Mouse (Mus musculus) limb, embryonic 13.5 days (tissue): ENCODE measurements around the gene Fpr2. TPM values are rescaled to one million over a fixed set of nuclear protein-coding genes. Genes with fewer than 3 reads are reported as not detected.
"Not testable (repeated sequence)": the region's sequence is repeated elsewhere in the genome, so short reads cannot be mapped to it uniquely, and the experiment has no call there.

Experiments used
- ATAC-seq: fragments of 200-750 bp; cut with Nextera tagmentation; 2 replicates; pipeline ENCODE4 v1.8.0; 2017; ENCODE audit warnings: low read depth, moderate number of reproducible peaks, moderate TSS enrichment; ENCODE audit not compliant: low FRiP score
- H3K27ac ChIP-seq: fragments of 300-500 bp; sonication (generic); 2 replicates; pipeline ENCODE4 v1.5.1; 2015; ENCODE audit warnings: inconsistent platforms, mild to moderate bottlenecking, moderate library complexity
- H3K27me3 ChIP-seq: fragments of 300-500 bp; sonication (generic); 2 replicates; pipeline ENCODE4 v1.6.1; 2015; ENCODE audit warnings: mild to moderate bottlenecking, inconsistent platforms
- H3K36me3 ChIP-seq: fragments of 300-500 bp; sonication (generic); 2 replicates; pipeline ENCODE4 v1.6.1; 2015; ENCODE audit warnings: inconsistent platforms, mild to moderate bottlenecking, moderate library complexity
- H3K4me1 ChIP-seq: fragments of 300-500 bp; sonication (generic); 2 replicates; pipeline ENCODE4 v1.6.1; 2015; ENCODE audit warnings: inconsistent platforms
- H3K4me2 ChIP-seq: fragments of 300-500 bp; sonication (generic); replicated peaks from 2 replicates; pipeline ENCODE4 v1.6.1; 2015; ENCODE audit warnings: inconsistent platforms, mild to moderate bottlenecking, moderate library complexity
- H3K4me3 ChIP-seq: fragments of 300-500 bp; sonication (generic); 2 replicates; pipeline ENCODE4 v1.5.1; 2015; ENCODE audit warnings: moderate library complexity, mild to moderate bottlenecking, inconsistent platforms
- H3K9ac ChIP-seq: fragments of 300-500 bp; sonication (generic); 2 replicates; pipeline ENCODE4 v1.6.1; 2015; ENCODE audit warnings: mild to moderate bottlenecking, inconsistent platforms
- H3K9me3 ChIP-seq: fragments of 300-500 bp; sonication (generic); 2 replicates; pipeline ENCODE4 v1.6.1; 2016; ENCODE audit warnings: inconsistent platforms
- WGBS: fragments of 180-500 bp; shearing (Covaris S2); methylation state at CpG from one replicate; pipeline ENCODE4 v1.1.7; 2015; 5-methylcytosine and 5-hydroxymethylcytosine counted together
- polyA plus RNA-seq: library from polyadenylated mRNA; unstranded; fragments of >200 nt; fragmentation: Nextera tagmentation; extraction: Ambion mirVana; gene quantifications from 2 replicates; pipeline ENCODE4 v1.2.1, GENCODE M21; 2015

Gene Fpr2
- polyA plus RNA-seq, 1 experiment from 2014 or later = not detected

GRCm38 (mm10) chr17:17896039-17896438, 8.4 kb downstream of the Fpr2 start:
- no peak overlapping the region for H3K4me2 ChIP-seq
- no peaks in the 10 kb centered on the region for H3K27me3 ChIP-seq
- no peaks in the 10 kb centered on the region for H3K9me3 ChIP-seq
- no peak overlapping the region for H3K4me3 ChIP-seq
- ATAC-seq = no peak
- H3K4me1 ChIP-seq = no peaks in the 10 kb centered on the region
- under 1% methylated on average over 4 of the region's 4 CpGs for WGBS
- no peak overlapping the region for H3K9ac ChIP-seq
- H3K27ac ChIP-seq = no peak overlapping the region
- H3K36me3 ChIP-seq = no peaks in the 10 kb centered on the region

- Histone ChIP-seq H3K27me3 (no peaks in the 10 kb centered on the region), H3K36me3 (no peaks in the 10 kb centered on the region), H3K4me2 (no peak overlapping the region), H3K4me3 (no peak overlapping the region), H3K27ac (no peak overlapping the region), H3K4me1 (no peaks in the 10 kb centered on the region), H3K9me3 (no peaks in the 10 kb centered on the region), H3K9ac (no peak overlapping the region)
- ATAC-seq = no peak
- WGBS = 80% methylated on average over 2 of the region's 2 CpGs
These were observed 11.6 kb downstream of the Fpr2 start for GRCm38 (mm10) chr17:17899268-17899667.

GRCm38 (mm10) chr17:17900768-17901167, 13.1 kb downstream of the Fpr2 start:
- WGBS = 86% methylated on average over 1 of the region's 1 CpGs
- no peaks in the 10 kb centered on the region for H3K27me3 ChIP-seq
- H3K4me2 ChIP-seq = no peak overlapping the region
- H3K4me3 ChIP-seq = no peak overlapping the region
- no peaks in the 10 kb centered on the region for H3K36me3 ChIP-seq
- no peak overlapping the region for H3K9ac ChIP-seq
- H3K4me1 ChIP-seq = no peaks in the 10 kb centered on the region
- no peak overlapping the region for H3K27ac ChIP-seq
- ATAC-seq = no peak
- no peaks in the 10 kb centered on the region for H3K9me3 ChIP-seq

- H3K9ac ChIP-seq = peak overlapping the region; percentile 70
- peak overlapping the region; percentile 70 for H3K4me2 ChIP-seq
- H3K4me1 ChIP-seq = no peaks in the 10 kb centered on the region
- no peaks in the 10 kb centered on the region for H3K9me3 ChIP-seq
- H3K36me3 ChIP-seq = no peaks in the 10 kb centered on the region
- no peaks in the 10 kb centered on the region for H3K27me3 ChIP-seq
- peak overlapping the region; percentile 52 for H3K4me3 ChIP-seq
- peak; percentile 99 for ATAC-seq
- peak overlapping the region; percentile 61; the same call in 1 of the 2 replicates for H3K27ac ChIP-seq
- 16% methylated on average over 51 of the region's 51 CpGs for WGBS
These were observed 22.2 kb downstream of the Fpr2 start for GRCm38 (mm10) chr17:17909636-17910421.

GRCm38 (mm10) chr17:17912618-17913017, 25.0 kb downstream of the Fpr2 start:
- ATAC-seq, H3K27me3 ChIP-seq: not testable (repeated sequence)
- WGBS = 83% methylated on average over 8 of the region's 8 CpGs

GRCm38 (mm10) chr17:17917376-17917775, 29.8 kb downstream of the Fpr2 start:
- H3K4me1 ChIP-seq = no peaks in the 10 kb centered on the region
- H3K4me2 ChIP-seq = no peak overlapping the region
- no peak overlapping the region for H3K9ac ChIP-seq
- H3K36me3 ChIP-seq = no peaks in the 10 kb centered on the region
- H3K27ac ChIP-seq = no peak overlapping the region
- H3K27me3 ChIP-seq = no peaks in the 10 kb centered on the region
- H3K9me3 ChIP-seq = no peaks in the 10 kb centered on the region
- H3K4me3 ChIP-seq = no peak overlapping the region
- ATAC-seq = no peak
- 89% methylated on average over 1 of the region's 1 CpGs for WGBS

More at GRCm38 (mm10) chr17:17912618-17913017, 25.0 kb downstream of the Fpr2 start:
- H3K9ac ChIP-seq, H3K4me1 ChIP-seq, H3K4me2 ChIP-seq, H3K36me3 ChIP-seq, H3K9me3 ChIP-seq, H3K4me3 ChIP-seq, H3K27ac ChIP-seq: not testable (repeated sequence)

GRCm38 (mm10) chr17:17917782-17918181, 30.2 kb downstream of the Fpr2 start:
- Histone ChIP-seq H3K9ac (no peak overlapping the region), H3K27me3 (no peaks in the 10 kb centered on the region), H3K27ac (no peak overlapping the region), H3K36me3 (no peaks in the 10 kb centered on the region), H3K4me3 (no peak overlapping the region), H3K9me3 (no peaks in the 10 kb centered on the region), H3K4me2 (no peak overlapping the region), H3K4me1 (no peaks in the 10 kb centered on the region)
- no peak for ATAC-seq

Other genes with a start within 250 kb of the Fpr2 start
- not detected in 2 replicates for gene Vmn2r90, start 184.1 kb upstream of the Fpr2 start, polyA plus RNA-seq
- 56.0 and 59.7 TPM in 2 replicates for gene Spaca6, start 60.7 kb upstream of the Fpr2 start, polyA plus RNA-seq
- gene Has1, start 32.6 kb upstream of the Fpr2 start, polyA plus RNA-seq = 1.5 and 1.7 TPM in 2 replicates
- not detected in 2 replicates for gene Fpr1, start 3.9 kb upstream of the Fpr2 start, polyA plus RNA-seq
- not detected in 2 replicates for gene Fpr3, start within 50 bp of the Fpr2 start, polyA plus RNA-seq
- gene Fpr-rs4, start 133.9 kb downstream of the Fpr2 start, polyA plus RNA-seq = not detected in 2 replicates
- gene Vmn2r124, start 161.6 kb downstream of the Fpr2 start, polyA plus RNA-seq = not detected in 2 replicates
- gene Vmn2r91, start 197.2 kb downstream of the Fpr2 start, polyA plus RNA-seq = not detected in 2 replicates